Mouse (Mus musculus): Measurements from ENCODE around the gene Eif4b. TPM values are rescaled to one million over a fixed set of nuclear protein-coding genes. Genes with fewer than 3 reads are reported as not detected.

Gene Eif4b
- total RNA-seq, 1 experiment from 2014 or later = 224 TPM

- peak; percentile 79 for DNase-seq
Measured at GRCm38 (mm10) chr15:102101672-102102541, 28.3 kb downstream of the Eif4b start.

GRCm38 (mm10) chr15:102102548-102103121 is 29.1 kb downstream of the Eif4b start:
- DNase-seq = peak; percentile 82

DNA sequence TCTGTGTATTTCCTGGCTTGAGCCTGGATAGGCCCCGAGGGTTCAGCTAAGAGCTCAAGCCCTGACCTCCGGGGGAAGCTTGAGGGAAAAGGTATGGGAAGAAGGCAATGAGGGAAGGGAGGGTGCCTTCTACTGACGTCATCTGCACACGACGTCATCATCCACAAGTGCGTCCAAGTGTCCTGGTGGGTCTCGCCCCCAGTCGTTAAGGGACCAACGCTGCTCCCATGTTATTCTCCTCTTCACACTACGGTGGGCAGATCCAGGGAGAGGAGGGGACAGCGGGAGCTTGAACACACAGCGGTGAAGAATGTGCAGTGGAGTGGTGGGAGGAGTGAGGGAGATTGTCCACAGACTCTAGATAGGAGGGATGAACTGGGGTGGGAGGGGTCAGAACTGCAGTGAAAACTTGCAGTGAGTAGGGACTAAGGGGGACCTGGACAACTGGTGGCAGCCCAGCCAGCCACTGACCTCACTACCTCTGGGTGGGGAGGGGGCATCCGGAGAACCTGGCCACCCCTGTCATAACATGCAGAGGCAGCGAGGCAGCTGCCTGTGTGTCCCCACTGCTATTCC is 29.9 kb downstream of the Eif4b start:
- DNase-seq = peak; percentile 66

DNA sequence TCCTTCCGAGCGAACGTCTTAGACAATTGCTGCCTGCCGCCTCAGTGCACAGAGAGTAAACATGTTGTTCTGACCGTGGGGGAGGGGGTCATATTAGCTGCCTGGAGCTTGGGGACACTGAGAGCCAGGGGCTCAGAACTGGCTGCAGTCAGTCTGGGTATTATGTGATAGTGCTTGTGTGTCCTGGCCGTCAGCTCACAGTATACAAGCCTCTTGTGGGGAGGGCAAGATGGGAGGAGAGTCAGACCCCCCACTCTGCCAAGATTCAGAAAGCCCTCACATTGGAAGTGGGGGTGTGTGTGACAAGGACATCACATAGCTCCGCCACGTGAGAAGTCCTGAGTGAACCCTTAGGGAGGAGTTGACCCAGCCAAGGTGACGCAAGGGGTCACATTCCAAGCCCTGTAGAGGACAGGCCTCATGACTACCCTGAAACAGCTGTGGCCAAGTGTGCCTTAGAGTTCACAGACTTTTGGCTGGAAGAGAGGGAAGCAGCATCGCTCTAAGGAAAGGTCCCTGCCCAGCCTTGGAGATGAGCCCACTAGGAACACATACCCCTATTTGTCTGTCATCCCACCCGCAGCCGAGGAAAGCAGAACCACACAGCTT is 30.5 kb downstream of the Eif4b start:
- peak; percentile 83 for DNase-seq

DNA sequence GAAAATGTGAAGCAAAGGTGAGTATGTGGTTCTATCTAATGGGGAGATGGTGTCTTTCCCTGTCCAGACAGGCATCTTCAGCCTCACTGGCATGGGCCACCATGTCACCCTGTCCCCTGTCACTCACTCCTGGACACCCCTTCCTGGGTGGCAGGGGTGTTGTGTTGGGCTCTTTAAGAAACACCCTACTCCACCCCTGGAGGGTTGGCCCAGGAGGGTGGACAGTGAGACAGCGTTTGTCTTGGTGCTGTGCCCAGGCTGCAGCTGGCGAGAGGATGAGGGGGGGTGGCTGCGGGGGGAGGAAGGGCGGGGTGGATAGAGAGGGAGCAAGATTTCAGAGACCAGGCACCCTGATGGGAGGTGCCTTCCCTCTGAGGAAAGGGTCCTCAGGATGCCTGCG is 31.8 kb downstream of the Eif4b start:
- peak; percentile 90 for DNase-seq

GRCm38 (mm10) chr15:102105764-102106730 is 32.5 kb downstream of the Eif4b start:
- peak; percentile 56 for DNase-seq

GRCm38 (mm10) chr15:102106754-102107456 is 33.3 kb downstream of the Eif4b start:
- DNase-seq = no peak

GRCm38 (mm10) chr15:102107689-102108573 is 34.4 kb downstream of the Eif4b start:
- peak; percentile 78 for DNase-seq

- peak; percentile 88 for DNase-seq
Measured at GRCm38 (mm10) chr15:102108651-102109525, 35.3 kb downstream of the Eif4b start.

GRCm38 (mm10) chr15:102110271-102110670 is 36.7 kb downstream of the Eif4b start:
- no peak for DNase-seq

GRCm38 (mm10) chr15:102110701-102111494 is 37.3 kb downstream of the Eif4b start:
- DNase-seq = no peak

DNA sequence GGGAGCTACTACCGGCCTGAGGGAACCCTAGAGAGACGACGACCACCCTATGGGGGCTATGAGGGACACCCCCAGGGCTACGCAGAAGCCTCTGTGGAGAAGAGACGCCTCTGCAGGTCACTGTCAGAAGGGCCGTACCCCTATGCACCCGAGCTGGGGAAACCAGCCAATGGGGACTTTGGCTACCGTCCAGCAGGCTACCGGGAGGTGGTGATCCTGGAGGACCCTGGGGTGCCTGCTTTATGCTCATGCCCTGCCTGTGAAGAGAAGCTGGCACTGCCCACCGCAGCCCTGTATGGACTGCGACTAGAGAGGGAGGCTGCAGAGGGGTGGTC is 37.9 kb downstream of the Eif4b start:
- DNase-seq = no peak

DNA sequence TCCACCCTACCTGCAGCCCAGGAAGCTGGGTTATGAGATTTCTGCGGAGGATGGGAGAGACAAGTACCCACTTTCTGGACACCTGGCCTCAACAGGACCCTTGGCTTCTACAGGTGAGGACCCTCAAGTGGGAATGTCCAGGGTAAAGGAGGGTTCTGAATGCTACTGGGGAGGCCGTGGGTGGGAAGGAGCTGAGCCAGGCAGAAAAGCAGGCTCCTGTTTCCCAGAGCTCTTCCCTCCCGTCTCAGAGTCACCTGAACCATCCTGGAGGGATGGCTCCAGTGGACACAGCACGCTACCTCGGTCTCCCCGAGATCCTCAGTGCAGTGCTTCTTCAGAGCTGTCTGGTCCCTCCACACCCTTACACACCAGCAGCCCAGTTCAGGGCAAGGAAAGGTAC is 38.6 kb downstream of the Eif4b start:
- DNase-seq = no peak

DNA sequence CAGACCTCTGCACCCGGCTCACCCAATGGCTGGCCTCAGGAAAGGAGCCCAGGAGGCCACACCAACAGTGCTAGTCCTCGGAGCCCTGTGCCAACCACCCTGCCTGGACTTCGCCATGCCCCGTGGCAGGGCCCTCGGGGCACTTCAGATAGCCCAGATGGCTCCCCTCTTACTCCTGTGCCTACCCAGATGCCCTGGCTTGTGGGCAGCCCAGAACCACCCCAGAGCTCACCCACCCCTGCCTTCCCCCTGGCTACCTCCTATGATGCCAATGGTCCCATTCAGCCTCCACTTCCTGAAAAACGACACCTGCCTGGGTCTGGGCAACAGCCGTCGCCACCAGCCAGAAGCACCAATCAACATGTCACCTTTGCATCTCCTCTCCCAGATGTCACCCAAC is 39.3 kb downstream of the Eif4b start:
- no peak for DNase-seq

GRCm38 (mm10) chr15:102113674-102114073 is 40.1 kb downstream of the Eif4b start:
- DNase-seq = no peak

- DNase-seq = peak; percentile 79
Measured at GRCm38 (mm10) chr15:102114651-102115260, 41.2 kb downstream of the Eif4b start.

DNA sequence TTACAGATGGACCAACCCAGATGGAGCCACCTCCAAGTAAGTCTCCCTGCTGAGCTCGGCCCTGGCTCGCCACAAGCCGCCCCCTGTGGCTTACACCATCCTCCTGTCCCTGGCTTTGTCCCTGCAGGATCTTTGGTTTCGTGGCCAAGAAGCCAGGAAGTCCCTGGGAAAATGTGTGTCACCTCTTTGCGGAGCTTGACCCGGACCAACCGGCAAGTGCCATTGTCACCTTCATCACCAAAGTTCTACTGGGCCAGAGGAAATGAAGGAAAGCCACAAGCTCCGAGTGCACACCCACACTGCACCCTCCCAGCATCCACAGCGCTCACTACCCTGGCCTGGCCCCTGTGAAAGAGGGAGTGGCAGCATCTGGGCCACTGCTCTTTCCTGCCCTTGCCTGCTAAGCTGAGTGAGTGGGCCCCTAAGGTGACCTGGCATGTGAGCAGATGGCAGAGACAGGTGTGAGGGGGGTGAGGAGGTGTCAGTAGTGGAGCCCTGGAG is 42.2 kb downstream of the Eif4b start:
- DNase-seq = peak; percentile 56
